Comparison of ENCODE assay signal across 9 mouse cellular contexts in genomic region chr17:5406566-5406965, GRCm38 (mm10). TPM values are rescaled to one million over a fixed set of nuclear protein-coding genes. Genes with fewer than 3 reads are reported as not detected.
A peak's percentile ranks its signal among the peaks of the same experiment; 100 is the strongest.
DNase-seq lines count a peak whose midpoint lies in the region; ATAC-seq lines count a peak whose summit lies in the region.
"Had no signal": no experiment of that assay in that cellular context is flagged by ENCODE, and none has a peak within 500 bp of the region (broad histone marks: within the 10 kb centered on the region; RNA-seq: fewer than 3 reads in every experiment).

No protein-coding gene starts in this region.

- no peak overlapping the region for H3K4me2 ChIP-seq in midbrain, embryonic 14.5 days (ENCODE audit: low read length)
- H3K4me2 ChIP-seq in midbrain, embryonic 11.5 days, result no peak overlapping the region
- H3K4me2 ChIP-seq in hindbrain, embryonic 11.5 days (replicated peaks; ENCODE audit: low read depth, low read length), result no peak overlapping the region
- H3K4me2 ChIP-seq: stomach, embryonic 15.5 days had no signal

- H3K27ac ChIP-seq in midbrain, embryonic 14.5 days (replicated peaks; ENCODE audit: low read depth, low read length), result 0 out of 2 replicates have a peak overlapping the region, but pooled peaks have one; percentile 6
- H3K27ac ChIP-seq in midbrain, embryonic 11.5 days (ENCODE audit: low read depth, low read length), result no peak overlapping the region
- H3K27ac ChIP-seq in limb, embryonic 10.5 days, result no peak overlapping the region
- H3K27ac ChIP-seq in hindbrain, embryonic 11.5 days (ENCODE audit: low read depth, low read length), result no peak overlapping the region
- H3K27ac ChIP-seq: stomach, embryonic 15.5 days had no signal

- no peak overlapping the region for H3K4me3 ChIP-seq in midbrain, embryonic 14.5 days (replicated peaks; ENCODE audit: low read depth, low read length)
- no peak overlapping the region for H3K4me3 ChIP-seq in midbrain, embryonic 11.5 days (ENCODE audit: low read depth, low read length)
- H3K4me3 ChIP-seq in limb, embryonic 10.5 days, result no peak overlapping the region
- no peak overlapping the region for H3K4me3 ChIP-seq in hindbrain, embryonic 11.5 days (ENCODE audit: low read depth, low read length)
- H3K4me3 ChIP-seq: stomach, embryonic 15.5 days had no signal

- H3K9me3 ChIP-seq in midbrain, embryonic 14.5 days (ENCODE audit: control insufficient read depth, low read length), result no peaks in the 10 kb centered on the region
- no peaks in the 10 kb centered on the region for H3K9me3 ChIP-seq in midbrain, embryonic 11.5 days (ENCODE audit: control insufficient read depth, low read length)
- H3K9me3 ChIP-seq in limb, embryonic 10.5 days (replicated peaks), result no peaks in the 10 kb centered on the region
- H3K9me3 ChIP-seq in hindbrain, embryonic 11.5 days (ENCODE audit: control insufficient read depth, low read length), result no peaks in the 10 kb centered on the region
- H3K9me3 ChIP-seq: stomach, embryonic 15.5 days had no signal

- DNase-seq in midbrain, embryonic 14.5 days, result peak; percentile 36
- no peak for DNase-seq in midbrain, embryonic 11.5 days (ENCODE audit: low spot score, missing footprints)
- peak; percentile 59 for DNase-seq in liver
- DNase-seq in cerebellum, postnatal 4 days (ENCODE audit: low spot score in 2 of 2), result no peak
- no peak for DNase-seq in limb, embryonic 10.5 days (ENCODE audit: low spot score)
- DNase-seq in hindbrain, embryonic 11.5 days (ENCODE audit: low spot score), result no peak
- DNase-seq: cerebellum, postnatal 25 days had no signal

- WGBS in midbrain, embryonic 14.5 days, result 40% methylated on average over 10 of the region's 10 CpGs
- WGBS in midbrain, embryonic 11.5 days, result 42% methylated on average over 10 of the region's 10 CpGs
- 45% methylated on average over 10 of the region's 10 CpGs for WGBS in limb, embryonic 10.5 days
- 39% methylated on average over 10 of the region's 10 CpGs for WGBS in hindbrain, embryonic 11.5 days

- no peak for ATAC-seq in midbrain, embryonic 14.5 days (ENCODE audit: low FRiP score, low TSS enrichment)
- ATAC-seq in midbrain, embryonic 11.5 days (ENCODE audit: low FRiP score), result no peak
- peak; percentile 18 to 39; a peak in 3 of 4 replicates for ATAC-seq in hematopoietic stem cell, adult 5-6 weeks (replicated peaks in 1 of 2; ENCODE audit: insufficient read depth in 1 of 2, low FRiP score in 2 of 2, low TSS enrichment in 1 of 2, low read depth in 1 of 2, poor library complexity in 2 of 2, severe bottlenecking in 2 of 2)
- no peak for ATAC-seq in hindbrain, embryonic 11.5 days (ENCODE audit: low FRiP score)

- 0 out of 2 replicates have a peak, but pooled peaks cover 7% of the 10 kb centered on the region for H3K27me3 ChIP-seq in midbrain, embryonic 14.5 days (ENCODE audit: control insufficient read depth, insufficient read depth, low read length)
- peaks cover 10% of the 10 kb centered on the region for H3K27me3 ChIP-seq in midbrain, embryonic 11.5 days (ENCODE audit: control insufficient read depth, insufficient read depth, low read length)
- H3K27me3 ChIP-seq in limb, embryonic 10.5 days (ENCODE audit: low read depth, poor library complexity, severe bottlenecking), result peaks cover 33% of the 10 kb centered on the region
- no peaks in the 10 kb centered on the region for H3K27me3 ChIP-seq in hindbrain, embryonic 11.5 days (ENCODE audit: control insufficient read depth, insufficient read depth, low read length)
- H3K27me3 ChIP-seq: stomach, embryonic 15.5 days had no signal

- H3K9ac ChIP-seq in midbrain, embryonic 14.5 days (replicated peaks; ENCODE audit: low read length), result no peak overlapping the region
- H3K9ac ChIP-seq in midbrain, embryonic 11.5 days (ENCODE audit: low read length), result no peak overlapping the region
- no peak overlapping the region for H3K9ac ChIP-seq in hindbrain, embryonic 11.5 days (ENCODE audit: low read depth, low read length)
- H3K9ac ChIP-seq: stomach, embryonic 15.5 days had no signal

- peaks cover 8% of the 10 kb centered on the region; the same call in 1 of the 2 replicates for H3K36me3 ChIP-seq in midbrain, embryonic 14.5 days (ENCODE audit: control insufficient read depth, insufficient read depth, low read length)
- 0 out of 2 replicates have a peak, but pooled peaks cover 2% of the 10 kb centered on the region for H3K36me3 ChIP-seq in midbrain, embryonic 11.5 days (ENCODE audit: control insufficient read depth, insufficient read depth, low read length)
- peaks cover 16% of the 10 kb centered on the region for H3K36me3 ChIP-seq in limb, embryonic 10.5 days
- no peaks in the 10 kb centered on the region for H3K36me3 ChIP-seq in hindbrain, embryonic 11.5 days (ENCODE audit: control insufficient read depth, insufficient read depth, low read length)

- H3K4me1 ChIP-seq in midbrain, embryonic 14.5 days (ENCODE audit: control insufficient read depth, insufficient read depth, low read length), result no peaks in the 10 kb centered on the region
- no peaks in the 10 kb centered on the region; the same call in none of the 2 replicates for H3K4me1 ChIP-seq in midbrain, embryonic 11.5 days (ENCODE audit: control insufficient read depth, insufficient read depth, low read length)
- peaks cover 31% of the 10 kb centered on the region for H3K4me1 ChIP-seq in limb, embryonic 10.5 days
- H3K4me1 ChIP-seq in hindbrain, embryonic 11.5 days (replicated peaks; ENCODE audit: control insufficient read depth, insufficient read depth, low read length), result no peaks in the 10 kb centered on the region

RNA-seq across cellular contexts. Expression of gene Ldhal6b, which starts 12.0 kb away (rescaled TPM):
- polyA plus RNA-seq in midbrain, embryonic 14.5 days (2014; fragmentation: Nextera tagmentation; extraction: Ambion mirVana), result not detected in 2 replicates
- polyA plus RNA-seq in midbrain, embryonic 11.5 days (2014; fragmentation: Nextera tagmentation; extraction: Ambion mirVana), result not detected in 2 replicates
- 1.4 TPM in 1 of 2 replicates, not detected in the other for total RNA-seq in hematopoietic stem cell, adult 5-6 weeks (2017)
- polyA plus RNA-seq in limb, embryonic 10.5 days (2016; fragmentation: Nextera tagmentation; extraction: Ambion mirVana), result not detected in 2 replicates
- polyA plus RNA-seq in hindbrain, embryonic 11.5 days (2014; fragmentation: Nextera tagmentation; extraction: Ambion mirVana), result not detected in 2 replicates
- polyA plus RNA-seq: stomach, embryonic 15.5 days had no signal

RNA-seq across cellular contexts. Expression of gene Tmem242, which starts 33.5 kb away (rescaled TPM):
- 110 and 121 TPM in 2 replicates for polyA plus RNA-seq in midbrain, embryonic 14.5 days (2014; fragmentation: Nextera tagmentation; extraction: Ambion mirVana)
- 129 and 144 TPM in 2 replicates for polyA plus RNA-seq in midbrain, embryonic 11.5 days (2014; fragmentation: Nextera tagmentation; extraction: Ambion mirVana)
- 25.4 and 54.9 TPM in 2 replicates for total RNA-seq in hematopoietic stem cell, adult 5-6 weeks (2017)
- polyA plus RNA-seq in limb, embryonic 10.5 days (2016; fragmentation: Nextera tagmentation; extraction: Ambion mirVana), result 125 and 130 TPM in 2 replicates
- polyA plus RNA-seq in hindbrain, embryonic 11.5 days (2014; fragmentation: Nextera tagmentation; extraction: Ambion mirVana), result 129 and 142 TPM in 2 replicates

Comparison
In these comparisons a context has a peak if more than half of its experiments do, and no peak if none do; other contexts are left out.
1. DNase-seq: peak in midbrain, embryonic 14.5 days (single experiment) and liver (single experiment); none in midbrain, embryonic 11.5 days (single experiment), cerebellum, postnatal 4 days (0 of 2), limb, embryonic 10.5 days (single experiment) and hindbrain, embryonic 11.5 days (single experiment).
2. ATAC-seq: peak in hematopoietic stem cell, adult 5-6 weeks (2 of 2); none in midbrain, embryonic 14.5 days (single experiment), midbrain, embryonic 11.5 days (single experiment) and hindbrain, embryonic 11.5 days (single experiment).